Mouse (Mus musculus) retina, embryonic 14.5 days (tissue): ENCODE measurements around the gene Olfr352.

ENCODE experiments used
- DNase-seq: peaks from one replicate; pipeline ENCODE4 v3.0.0-alpha.2; 2015; ENCODE audit warnings: low spot score

The Olfr352 gene

GRCm38 (mm10) chr2:36868160-36868559 is at the start of gene Olfr352:
Gene Olfr352, plus strand, starts transcription at chr2:36868460.
- no peak for DNase-seq

- no peak for DNase-seq
These were observed 22.2 kb upstream of the Olfr352 start, which contains the start of gene Olfr350 for GRCm38 (mm10) chr2:36846010-36846409. Gene Olfr350, plus strand, starts transcription at chr2:36846310.

GRCm38 (mm10) chr2:36862560-36862959 is 5.7 kb upstream of the Olfr352 start, which contains the start of gene Olfr351:
Gene Olfr351, minus strand, starts transcription at chr2:36862660.
- no peak for DNase-seq

- DNase-seq: no peak
These were observed 24.6 kb downstream of the Olfr352 start, which contains the start of gene Olfr353 for GRCm38 (mm10) chr2:36892836-36893235. Gene Olfr353, minus strand, starts transcription at chr2:36892936.

GRCm38 (mm10) chr2:36897114-36897513 is 28.9 kb downstream of the Olfr352 start:
- DNase-seq: no peak

GRCm38 (mm10) chr2:36905380-36905779 is 37.1 kb downstream of the Olfr352 start, which contains the start of gene Olfr354:
Gene Olfr354, plus strand, starts transcription at chr2:36905680.
- DNase-seq: no peak
